Mouse (Mus musculus) CH12.LX (cell line): ENCODE results near the gene Cnr2.

Source experiments
- CTCF ChIP-seq, 2 experiments: IDR thresholded peaks in 1 of 2; conservative IDR thresholded peaks in 1 of 2; 2 replicates each; pipeline ENCODE4 v1.5.1; 2011 to 2012; ENCODE audit warnings: low read depth in 2 of 2, low read length in 2 of 2, improper control_type of control experiment in 1 of 2, inconsistent platforms in 1 of 2, mild to moderate bottlenecking in 1 of 2, moderate library complexity in 1 of 2
- ELF1 ChIP-seq: IDR thresholded peaks from 2 replicates; pipeline ENCODE4 v1.6.1; 2014; ENCODE audit warnings: low read depth, mild to moderate bottlenecking, inconsistent platforms, low read length, improper control_type of control experiment
- ETS1 ChIP-seq: conservative IDR thresholded peaks from 2 replicates; pipeline ENCODE4 v1.6.1; 2012; ENCODE audit warnings: low read depth, mild to moderate bottlenecking, inconsistent platforms, low read length, improper control_type of control experiment, moderate library complexity
- GABPA ChIP-seq: IDR thresholded peaks from 2 replicates; pipeline ENCODE4 v1.6.1; 2012; ENCODE audit warnings: low read depth, low read length, improper control_type of control experiment, inconsistent platforms; ENCODE audit not compliant: insufficient replicate concordance
- JUND ChIP-seq: conservative IDR thresholded peaks from 2 replicates; pipeline ENCODE4 v1.6.1; 2011; ENCODE audit warnings: low read depth, low read length, improper control_type of control experiment
- POLR2A ChIP-seq: IDR thresholded peaks from 2 replicates; pipeline ENCODE4 v1.6.1; 2011; ENCODE audit warnings: low read depth, mild to moderate bottlenecking, improper control_type of control experiment, low read length
- POLR2AphosphoS2 ChIP-seq: IDR thresholded peaks from 2 replicates; pipeline ENCODE4 v1.6.1; 2011; ENCODE audit warnings: low read depth, low read length, improper control_type of control experiment
- RCOR1 ChIP-seq: conservative IDR thresholded peaks from 2 replicates; pipeline ENCODE4 v1.6.1; 2012; ENCODE audit warnings: low read depth, mild to moderate bottlenecking, inconsistent platforms, low read length, improper control_type of control experiment
- SIN3A ChIP-seq: IDR thresholded peaks from 2 replicates; pipeline ENCODE4 v1.6.1; 2012; ENCODE audit warnings: low read length, improper control_type of control experiment, inconsistent platforms
- USF1 ChIP-seq: IDR thresholded peaks from 2 replicates; pipeline ENCODE4 v1.6.1; 2014; ENCODE audit warnings: low read depth, mild to moderate bottlenecking, inconsistent platforms, low read length, improper control_type of control experiment
- ZNF384 ChIP-seq: IDR thresholded peaks from 2 replicates; pipeline ENCODE4 v1.6.1; 2012; ENCODE audit warnings: low read depth, low read length, improper control_type of control experiment, inconsistent platforms

DNA sequence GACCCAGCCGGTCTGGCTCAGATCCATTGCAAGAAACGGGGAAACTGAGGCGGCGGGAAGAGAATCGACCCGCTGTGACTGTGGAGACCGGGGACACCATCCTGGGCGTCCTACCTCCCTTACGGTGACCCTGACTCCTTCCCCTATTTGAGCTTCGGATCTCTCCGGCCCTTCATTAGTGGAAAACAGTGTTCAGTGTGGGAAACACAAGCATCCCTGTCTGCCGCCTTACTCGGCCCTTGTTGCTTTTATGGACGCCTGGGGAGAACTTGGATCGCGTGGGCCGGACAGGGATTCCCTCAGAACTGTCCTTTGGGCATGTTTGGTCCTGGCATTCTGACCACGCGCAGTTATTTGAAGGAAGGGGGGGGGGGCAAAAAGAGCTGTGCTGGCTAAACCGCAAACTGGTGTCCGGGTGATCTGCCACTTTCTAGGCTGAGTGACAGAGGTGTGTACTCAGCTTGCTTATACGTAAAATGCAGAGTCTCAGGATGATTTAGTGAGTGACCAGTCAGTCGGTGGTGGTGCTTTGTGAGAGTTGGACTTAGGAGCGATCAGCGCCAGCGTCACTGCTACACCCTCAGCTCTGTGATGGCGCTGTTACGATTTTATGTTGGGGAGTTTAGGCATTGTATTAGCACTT, 51.6 kb downstream of the Cnr2 start:
- no peak for TF ChIP-seq POLR2AphosphoS2
- TF ChIP-seq CTCF (conservative IDR thresholded peaks at IDR 0.05 in 1 of 2, IDR thresholded peaks at IDR 0.05 in 1 of 2; ENCODE audit: low read depth in 2 of 2, low read length in 2 of 2) = no peak
- TF ChIP-seq ZNF384 = no peak
- no peak; the same call in 1 of the 2 replicates for TF ChIP-seq POLR2A
- TF ChIP-seq JUND = no peak
- no peak for TF ChIP-seq ELF1
- TF ChIP-seq RCOR1 = no peak
- no peak for TF ChIP-seq ETS1
- TF ChIP-seq USF1 = no peak
- TF ChIP-seq GABPA = no peak
- no peak; the same call in 1 of the 2 replicates for TF ChIP-seq SIN3A
